Mouse (Mus musculus): ENCODE results near the gene Psme1.

GRCm38 (mm10) chr14:55590748-55591330, 12.9 kb downstream of the Psme1 start, which contains the start of gene Psme2:
- no peak for TF ChIP-seq CTCF (IDR thresholded peaks at IDR 0.05 in 2 of 3, conservative IDR thresholded peaks at IDR 0.05 in 1 of 3; ENCODE audit: control insufficient read depth in 1 of 3, insufficient read depth in 1 of 3, low read depth in 2 of 3, low read length in 3 of 3, poor library complexity in 1 of 3, severe bottlenecking in 1 of 3)
- TF ChIP-seq POLR2A (IDR thresholded peaks at IDR 0.05; ENCODE audit: control insufficient read depth in 1 of 2, insufficient read depth in 1 of 2, low read depth in 1 of 2, low read length in 2 of 2, poor library complexity in 1 of 2) = peak; percentile 54 to 66; a peak in 2 of 4 replicates
- TF ChIP-seq JUND (IDR thresholded peaks at IDR 0.05; ENCODE audit: low read depth, low read length) = no peak
- no peak for TF ChIP-seq CHD2 (IDR thresholded peaks at IDR 0.05; ENCODE audit: low read length)
- TF ChIP-seq MEF2A (IDR thresholded peaks at IDR 0.05; ENCODE audit: extremely low read depth, insufficient replicate concordance, low read depth, low read length, poor library complexity, severe bottlenecking) = no peak
- TF ChIP-seq RAD21 (IDR thresholded peaks at IDR 0.05; ENCODE audit: low read depth, low read length) = no peak
- TF ChIP-seq ZMIZ1 (IDR thresholded peaks at IDR 0.05; ENCODE audit: low read depth, low read length) = no peak
- TF ChIP-seq POLR2AphosphoS5 (IDR thresholded peaks at IDR 0.05; ENCODE audit: borderline replicate concordance, low read depth, low read length) = no peak
- TF ChIP-seq MXI1 (IDR thresholded peaks at IDR 0.05; ENCODE audit: low read depth, low read length) = peak; percentile 85
